Mouse (Mus musculus) limb, embryonic 12.5 days (tissue): ENCODE measurements at regions not wholly inside any gene's neighbourhood (a gene's known extent, or its start where the extent isn't known, plus 50 kb on each side); places are given as distances from the start of the nearest gene placed in this dataset.

Experiments used
- ATAC-seq: fragments of 200-750 bp; cut with Nextera tagmentation; 2 replicates; pipeline ENCODE4 v1.8.0; 2017; ENCODE audit warnings: low read depth, moderate TSS enrichment; ENCODE audit not compliant: insufficient number of reproducible peaks, insufficient read depth, low FRiP score, low TSS enrichment
- H3K27ac ChIP-seq: fragments of 300-500 bp; sonication (generic); 2 replicates; pipeline ENCODE4 v1.5.1; 2016; ENCODE audit warnings: mild to moderate bottlenecking, moderate library complexity
- H3K27me3 ChIP-seq: fragments of 300-500 bp; sonication (generic); 2 replicates; pipeline ENCODE4 v1.6.1; 2016; ENCODE audit warnings: mild to moderate bottlenecking, moderate library complexity
- H3K36me3 ChIP-seq: fragments of 300-500 bp; sonication (generic); 2 replicates; pipeline ENCODE4 v1.6.1; 2016; ENCODE audit warnings: mild to moderate bottlenecking, moderate library complexity
- H3K4me1 ChIP-seq: fragments of 300-500 bp; sonication (generic); replicated peaks from 2 replicates; pipeline ENCODE4 v1.6.1; 2016
- H3K4me2 ChIP-seq: fragments of 300-500 bp; sonication (generic); 2 replicates; pipeline ENCODE4 v1.6.1; 2016; ENCODE audit warnings: mild to moderate bottlenecking, moderate library complexity
- H3K4me3 ChIP-seq: fragments of 300-500 bp; sonication (generic); replicated peaks from 2 replicates; pipeline ENCODE4 v1.5.1; 2016; ENCODE audit warnings: mild to moderate bottlenecking
- H3K9ac ChIP-seq: fragments of 300-500 bp; sonication (generic); replicated peaks from 2 replicates; pipeline ENCODE4 v1.6.1; 2016; ENCODE audit warnings: mild to moderate bottlenecking, moderate library complexity
- H3K9me3 ChIP-seq: fragments of 300-500 bp; sonication (generic); 2 replicates; pipeline ENCODE4 v1.6.1; 2016; ENCODE audit warnings: mild to moderate bottlenecking, moderate library complexity
- WGBS: fragments of 180-500 bp; shearing (Covaris S2); methylation state at CpG from one replicate; pipeline ENCODE4 v1.1.7; 2016; 5-methylcytosine and 5-hydroxymethylcytosine counted together

DNA sequence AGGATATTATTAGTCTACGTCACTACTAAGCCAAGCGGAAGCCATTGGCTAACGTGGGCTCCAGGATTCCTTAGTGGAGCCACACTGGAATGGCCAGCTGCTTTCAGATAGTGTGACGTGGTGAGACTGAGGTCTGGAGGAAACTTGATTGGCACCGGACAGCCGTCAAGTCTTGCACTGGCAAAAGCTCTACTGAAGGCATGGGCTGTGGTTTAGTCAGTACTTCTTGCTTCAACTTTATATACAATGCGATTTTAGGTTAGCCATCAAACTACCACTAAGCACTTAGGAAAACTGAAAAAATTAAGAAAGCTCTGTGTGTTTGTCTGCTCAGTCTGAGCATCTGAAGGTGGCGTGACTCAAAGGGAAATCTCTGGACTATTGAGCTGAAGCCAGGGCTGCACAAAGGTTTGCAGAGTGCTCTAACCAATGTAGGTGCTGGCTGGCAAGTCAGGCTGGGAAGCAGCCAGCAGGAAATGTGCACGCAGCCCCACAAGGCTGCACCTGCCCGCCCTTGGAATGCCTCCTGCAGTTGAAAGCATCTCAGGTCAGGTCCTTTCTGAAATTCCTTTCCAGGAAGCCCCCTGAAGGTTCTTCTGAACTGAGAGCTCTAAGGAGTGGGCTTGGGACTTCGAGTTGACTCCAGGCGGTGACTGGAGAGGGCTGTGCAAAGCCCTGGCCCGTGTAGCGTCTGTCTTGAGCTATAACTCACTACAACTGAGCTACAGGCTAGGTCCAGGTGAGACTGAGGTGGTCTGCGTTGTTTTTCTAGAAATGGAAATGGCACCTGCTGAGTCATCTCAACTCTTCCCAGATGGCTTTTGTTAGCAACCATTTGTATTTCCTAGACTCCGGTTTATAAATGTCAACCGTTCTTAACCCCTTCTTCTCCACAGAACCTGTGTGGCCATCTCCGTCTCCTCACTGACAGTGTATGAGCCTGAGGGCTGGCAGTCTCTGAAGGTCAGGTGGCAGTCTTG is 172.2 kb upstream of the Id2 start:
- 57% methylated on average over 18 of the region's 18 CpGs for WGBS

DNA sequence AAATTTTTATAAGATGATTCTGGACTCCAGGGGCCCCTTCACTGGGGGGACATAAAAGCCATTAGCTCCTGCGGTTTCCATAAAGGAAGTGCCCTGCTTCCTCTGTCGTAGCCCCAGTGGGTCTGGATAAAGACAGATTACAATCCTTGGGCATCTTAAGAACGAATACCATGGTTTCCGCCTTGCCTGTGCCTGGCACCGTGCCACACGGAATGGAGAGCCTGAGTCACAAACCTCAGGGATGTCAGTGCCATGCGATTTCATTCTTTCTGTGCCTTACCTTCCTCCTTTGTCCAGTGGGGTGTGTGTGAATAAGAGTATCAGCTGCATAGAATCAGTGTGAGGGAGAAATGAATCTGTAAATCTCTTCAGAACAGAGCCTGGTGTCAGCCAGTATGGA is 171.4 kb upstream of the Id2 start:
- H3K4me2 ChIP-seq = no peak overlapping the region
- H3K27me3 ChIP-seq = peaks cover 15% of the 10 kb centered on the region; the same call in 1 of the 2 replicates
- H3K9me3 ChIP-seq = no peaks in the 10 kb centered on the region
- H3K36me3 ChIP-seq = no peaks in the 10 kb centered on the region
- no peak overlapping the region for H3K4me3 ChIP-seq
- peaks cover 58% of the 10 kb centered on the region for H3K4me1 ChIP-seq
- H3K9ac ChIP-seq = no peak overlapping the region
- WGBS = 77% methylated on average over 7 of the region's 7 CpGs
- ATAC-seq = no peak
- no peak overlapping the region for H3K27ac ChIP-seq

More for the DNA sequence above, 172.2 kb upstream of the Id2 start:
- H3K4me1 ChIP-seq = peaks cover 63% of the 10 kb centered on the region
- H3K4me2 ChIP-seq = no peak overlapping the region
- H3K27ac ChIP-seq = no peak overlapping the region
- H3K36me3 ChIP-seq = no peaks in the 10 kb centered on the region
- no peak for ATAC-seq
- peaks cover 15% of the 10 kb centered on the region; the same call in 1 of the 2 replicates for H3K27me3 ChIP-seq
- no peak overlapping the region for H3K4me3 ChIP-seq
- H3K9me3 ChIP-seq = no peaks in the 10 kb centered on the region
- H3K9ac ChIP-seq = no peak overlapping the region

DNA sequence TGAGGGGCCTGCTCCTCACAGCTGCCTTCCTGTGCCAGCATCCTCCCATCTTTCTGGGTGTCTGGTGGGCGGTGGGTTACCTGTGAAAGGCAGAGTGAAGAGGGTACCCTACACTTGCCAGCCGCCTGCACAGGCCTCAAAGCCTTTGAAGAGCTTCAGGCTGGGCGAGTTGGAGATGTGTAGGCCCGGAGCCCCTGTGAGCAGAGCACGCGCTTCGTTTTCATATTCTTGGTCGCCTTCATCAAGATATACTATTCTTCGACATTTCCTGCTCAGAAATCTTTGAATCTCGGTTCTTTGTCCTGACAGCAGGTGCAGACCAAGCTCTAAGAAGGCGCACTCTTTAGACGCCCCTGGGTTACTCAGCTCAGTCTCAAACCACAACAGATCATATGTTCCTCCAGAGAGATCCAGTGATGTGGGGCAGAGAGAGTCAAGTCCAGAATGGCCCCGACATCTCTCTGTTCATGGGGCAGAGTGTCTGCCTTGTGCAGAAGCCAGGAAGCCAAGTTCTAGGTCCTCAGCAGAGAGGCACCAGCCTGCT is 170.7 kb upstream of the Id2 start:
- Histone ChIP-seq H3K27me3 (peaks cover 15% of the 10 kb centered on the region; the same call in 1 of the 2 replicates), H3K4me2 (no peak overlapping the region), H3K4me3 (no peak overlapping the region), H3K36me3 (no peaks in the 10 kb centered on the region), H3K27ac (no peak overlapping the region), H3K9ac (no peak overlapping the region), H3K9me3 (no peaks in the 10 kb centered on the region), H3K4me1 (peaks cover 51% of the 10 kb centered on the region)
- WGBS = 93% methylated on average over 13 of the region's 13 CpGs
- no peak for ATAC-seq

DNA sequence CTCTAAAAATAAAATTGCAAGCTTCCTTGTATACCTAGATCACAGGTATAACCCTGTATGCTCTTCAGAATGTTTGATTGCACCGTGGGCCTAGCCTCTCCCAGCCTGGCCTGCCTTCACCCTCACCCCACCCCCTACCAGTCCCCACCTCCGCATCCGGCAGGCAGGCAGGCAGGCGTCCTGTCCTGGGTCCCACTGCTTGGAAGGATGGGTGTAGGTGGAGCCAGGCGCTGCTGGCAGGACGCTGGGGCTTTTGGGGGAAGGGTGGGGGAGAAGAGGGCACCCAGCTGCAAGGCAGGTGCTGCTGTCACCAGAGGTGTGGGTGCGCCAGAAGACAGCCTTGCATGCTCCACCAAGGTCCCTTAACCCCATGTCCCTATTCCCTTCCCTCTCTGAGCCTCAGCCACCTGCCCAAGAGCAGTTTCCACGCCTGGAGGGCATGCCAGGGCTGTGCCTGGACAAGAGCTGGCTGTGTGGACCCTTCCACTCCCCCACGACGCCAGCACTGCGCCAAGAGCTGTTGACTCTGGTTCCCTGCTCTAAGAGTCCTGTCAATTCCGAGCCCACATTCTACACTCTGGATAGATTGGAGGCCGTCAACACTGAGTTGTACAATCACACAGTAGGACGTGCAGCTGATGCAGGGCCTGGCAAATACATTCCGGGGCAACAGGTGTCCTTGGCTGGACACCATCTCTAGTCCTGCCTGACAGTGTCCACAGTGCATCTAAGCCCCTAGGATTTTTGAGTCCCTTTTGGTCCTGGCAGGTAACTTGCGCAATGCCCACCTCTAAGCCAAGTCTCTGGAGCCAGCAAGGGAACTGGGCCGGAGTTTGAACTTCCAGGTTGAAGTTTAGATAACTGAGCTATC is 170.0 kb upstream of the Id2 start:
- no peaks in the 10 kb centered on the region for H3K9me3 ChIP-seq
- ATAC-seq = no peak
- H3K36me3 ChIP-seq = no peaks in the 10 kb centered on the region
- peaks cover 15% of the 10 kb centered on the region; the same call in 1 of the 2 replicates for H3K27me3 ChIP-seq
- no peak overlapping the region for H3K4me3 ChIP-seq
- H3K9ac ChIP-seq = no peak overlapping the region
- H3K4me1 ChIP-seq = peaks cover 45% of the 10 kb centered on the region
- no peak overlapping the region for H3K27ac ChIP-seq
- WGBS = 62% methylated on average over 17 of the region's 17 CpGs
- no peak overlapping the region for H3K4me2 ChIP-seq

DNA sequence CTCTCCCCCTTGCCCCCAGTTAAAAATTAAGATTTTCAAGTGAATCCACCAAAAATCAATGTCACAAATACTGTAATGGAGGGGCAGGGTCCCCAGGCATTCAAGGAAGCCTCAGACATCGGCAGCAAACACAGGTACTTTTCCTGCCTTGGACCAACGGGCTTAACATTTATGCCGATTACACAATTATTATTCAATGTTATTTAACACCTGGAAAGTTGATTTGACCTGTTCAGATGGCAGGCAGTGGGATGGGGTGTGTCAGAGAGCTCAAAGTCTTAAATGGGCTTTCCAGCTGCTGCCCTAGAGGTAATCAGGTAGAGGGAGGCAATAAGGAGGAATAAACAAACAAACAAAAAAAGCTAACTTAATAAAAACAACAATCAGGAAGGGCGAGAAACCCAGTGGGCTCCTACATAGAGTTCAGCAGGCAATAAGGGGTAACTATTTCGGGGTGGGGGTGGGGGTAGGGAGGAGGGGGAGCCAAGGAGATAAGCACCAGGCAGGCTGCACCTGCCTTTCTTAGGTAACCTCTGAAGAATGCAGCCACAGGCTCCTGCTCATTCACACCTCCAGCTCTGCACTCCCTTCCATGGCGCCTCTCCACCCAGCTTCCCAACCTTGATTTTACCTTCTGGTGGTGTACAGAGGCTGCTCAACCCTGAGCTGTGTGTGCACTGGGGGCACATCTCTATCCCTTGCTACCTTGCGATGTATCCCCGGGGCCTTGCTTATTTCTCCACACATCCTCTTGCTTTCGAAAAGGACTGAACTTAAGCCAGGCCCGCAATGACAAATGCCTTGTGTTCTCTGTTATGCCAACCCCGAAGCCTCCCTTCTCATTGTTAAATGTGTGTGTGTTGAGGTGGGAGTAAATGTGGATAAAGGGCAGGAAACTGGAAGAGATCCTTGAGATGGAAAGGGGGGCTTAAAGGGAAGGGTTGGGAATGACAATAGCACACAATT is 168.9 kb upstream of the Id2 start:
- Histone ChIP-seq H3K9me3 (no peaks in the 10 kb centered on the region), H3K4me3 (no peak overlapping the region), H3K36me3 (no peaks in the 10 kb centered on the region), H3K27me3 (peaks cover 15% of the 10 kb centered on the region; the same call in 1 of the 2 replicates), H3K4me2 (0 out of 2 replicates have a peak overlapping the region, but pooled peaks have one; percentile 27), H3K27ac (no peak overlapping the region), H3K9ac (no peak overlapping the region), H3K4me1 (peaks cover 45% of the 10 kb centered on the region)
- 35% methylated on average over 11 of the region's 11 CpGs for WGBS
- no peak for ATAC-seq

DNA sequence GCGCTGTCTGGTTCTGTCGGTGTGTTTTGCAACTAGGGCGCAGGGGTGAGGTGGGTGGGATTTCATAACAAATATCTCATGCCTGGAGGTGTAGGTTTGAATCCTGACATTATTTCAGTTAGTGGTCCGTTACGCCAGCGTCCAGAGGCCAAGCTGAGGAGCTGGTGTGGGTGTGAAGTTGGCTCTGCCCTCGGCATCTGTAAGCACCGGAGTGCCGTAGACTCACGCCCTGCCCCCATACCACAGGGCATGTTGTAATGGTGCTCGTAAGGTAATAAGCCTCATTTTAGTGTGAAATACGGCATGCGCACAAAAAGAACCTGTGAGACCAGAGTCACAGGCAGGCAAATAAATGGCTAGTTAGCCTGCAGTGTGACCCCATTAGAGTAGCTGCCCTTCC is 168.1 kb upstream of the Id2 start:
- peaks cover 15% of the 10 kb centered on the region; the same call in 1 of the 2 replicates for H3K27me3 ChIP-seq
- H3K9ac ChIP-seq = no peak overlapping the region
- no peak for ATAC-seq
- H3K27ac ChIP-seq = no peak overlapping the region
- no peak overlapping the region for H3K4me3 ChIP-seq
- 33% methylated on average over 13 of the region's 13 CpGs for WGBS
- H3K4me2 ChIP-seq = peak overlapping the region; percentile 27; the same call in 1 of the 2 replicates
- H3K9me3 ChIP-seq = no peaks in the 10 kb centered on the region
- peaks cover 45% of the 10 kb centered on the region for H3K4me1 ChIP-seq
- H3K36me3 ChIP-seq = no peaks in the 10 kb centered on the region

DNA sequence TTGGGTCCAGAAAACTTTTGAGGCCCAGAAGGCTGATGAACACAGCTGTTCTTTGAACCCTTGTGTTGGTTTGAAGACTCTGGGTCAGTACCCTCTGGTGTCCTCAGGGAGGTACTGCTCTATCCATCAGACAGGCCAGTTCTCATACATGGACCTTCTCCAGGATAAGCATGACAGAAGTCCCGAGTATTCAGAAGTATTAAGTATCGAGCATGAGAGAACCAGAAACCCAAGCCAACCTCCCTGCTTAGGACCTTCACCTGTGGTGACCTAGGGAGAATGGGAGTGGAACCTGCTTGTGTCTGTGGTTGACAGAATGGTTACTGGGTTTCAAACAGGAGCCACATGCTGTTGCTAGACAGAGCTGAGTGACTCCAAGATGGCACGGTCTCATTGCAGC is 167.5 kb upstream of the Id2 start:
- no peak overlapping the region for H3K9ac ChIP-seq
- H3K27me3 ChIP-seq = peaks cover 15% of the 10 kb centered on the region; the same call in 1 of the 2 replicates
- 93% methylated on average over 3 of the region's 3 CpGs for WGBS
- ATAC-seq = no peak
- H3K4me3 ChIP-seq = no peak overlapping the region
- no peak overlapping the region for H3K27ac ChIP-seq
- H3K4me1 ChIP-seq = peaks cover 38% of the 10 kb centered on the region
- H3K9me3 ChIP-seq = no peaks in the 10 kb centered on the region
- H3K4me2 ChIP-seq = no peak overlapping the region
- no peaks in the 10 kb centered on the region for H3K36me3 ChIP-seq

DNA sequence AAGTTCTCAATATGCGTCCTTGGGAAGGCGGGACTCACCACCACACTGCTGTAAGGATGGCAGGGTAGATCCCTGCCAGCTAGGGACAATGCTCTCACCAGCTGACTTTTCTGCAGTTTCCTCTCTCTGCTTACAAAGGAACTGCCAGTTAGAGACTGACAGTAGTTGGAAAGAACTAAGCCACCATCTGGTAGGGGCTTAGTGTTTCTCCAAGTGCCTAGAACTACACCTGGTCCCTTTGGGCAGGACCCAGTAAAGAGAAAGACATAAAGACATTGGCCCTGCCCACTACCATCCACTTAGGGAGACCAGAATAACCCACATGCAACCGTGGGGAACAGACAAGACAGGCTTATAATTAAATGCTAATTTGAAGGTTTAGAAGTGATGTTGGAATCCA is 165.5 kb upstream of the Id2 start:
- Histone ChIP-seq H3K4me3 (no peak overlapping the region), H3K4me1 (peaks cover 26% of the 10 kb centered on the region), H3K9me3 (no peaks in the 10 kb centered on the region), H3K27me3 (peaks cover 11% of the 10 kb centered on the region; the same call in 1 of the 2 replicates), H3K27ac (no peak overlapping the region), H3K36me3 (no peaks in the 10 kb centered on the region), H3K9ac (no peak overlapping the region), H3K4me2 (no peak overlapping the region)
- 85% methylated on average over 3 of the region's 3 CpGs for WGBS
- ATAC-seq = no peak

DNA sequence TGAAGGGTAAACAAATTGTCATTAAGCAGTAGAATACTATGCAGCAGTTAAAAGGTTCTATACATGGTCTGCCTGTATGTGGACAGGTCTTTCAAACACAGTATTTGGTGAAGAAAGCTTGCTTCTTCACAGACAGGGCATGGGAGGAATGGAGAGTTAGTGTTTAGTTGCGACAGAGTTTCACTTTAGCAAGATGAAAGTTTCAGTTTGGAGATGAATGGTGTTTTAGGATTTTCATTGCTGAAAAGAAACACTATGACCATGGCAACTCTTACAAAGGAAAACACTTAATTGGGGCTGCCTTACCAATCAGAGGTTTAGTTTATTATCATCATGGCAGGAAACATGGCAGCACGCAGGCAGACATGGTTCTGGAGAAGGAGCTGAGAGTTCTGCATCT is 162.2 kb upstream of the Id2 start:
- 98% methylated on average over 2 of the region's 2 CpGs for WGBS
- Histone ChIP-seq H3K9me3 (no peaks in the 10 kb centered on the region), H3K9ac (no peak overlapping the region), H3K27me3 (no peaks in the 10 kb centered on the region), H3K27ac (no peak overlapping the region), H3K4me2 (no peak overlapping the region), H3K4me1 (no peaks in the 10 kb centered on the region), H3K4me3 (no peak overlapping the region), H3K36me3 (no peaks in the 10 kb centered on the region)
- ATAC-seq = no peak

DNA sequence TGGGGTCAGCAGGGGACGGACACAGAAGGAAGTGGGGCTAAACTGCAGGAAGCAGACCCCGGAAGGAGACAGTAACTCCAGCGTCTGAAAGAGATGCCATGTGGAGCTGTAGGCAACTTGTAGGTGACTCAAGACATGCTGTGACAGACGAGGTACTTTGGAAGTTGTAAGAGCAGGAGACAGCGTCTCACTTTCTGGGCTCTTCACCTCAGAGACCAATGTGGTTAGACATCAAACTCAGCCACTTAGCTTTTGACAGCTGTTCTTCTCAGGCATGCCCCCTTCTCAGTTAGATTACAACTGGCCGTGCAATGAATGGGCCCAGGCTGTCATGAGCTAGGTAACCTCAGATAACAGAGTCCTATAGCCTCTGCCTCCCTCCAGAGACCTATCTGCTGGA is 159.3 kb upstream of the Id2 start:
- 54% methylated on average over 6 of the region's 6 CpGs for WGBS
- Histone ChIP-seq H3K4me1 (0 out of 2 replicates have a peak, but pooled peaks cover under 1% of the 10 kb centered on the region), H3K4me3 (no peak overlapping the region)

More for the DNA sequence above, 159.3 kb upstream of the Id2 start:
- Histone ChIP-seq H3K4me2 (no peak overlapping the region), H3K9ac (no peak overlapping the region), H3K9me3 (peaks cover 9% of the 10 kb centered on the region; the same call in 1 of the 2 replicates), H3K27me3 (no peaks in the 10 kb centered on the region), H3K27ac (no peak overlapping the region), H3K36me3 (no peaks in the 10 kb centered on the region)
- no peak for ATAC-seq
